Mouse (Mus musculus) thymus, adult 2 months (tissue): ENCODE measurements around the gene Olfr128. TPM values are rescaled to one million over a fixed set of nuclear protein-coding genes. Genes with fewer than 3 reads are reported as not detected.
"Not testable (repeated sequence)": the region's sequence is repeated elsewhere in the genome, so short reads cannot be mapped to it uniquely, and the experiment has no call there.

Source experiments
- DNase-seq: peaks from one replicate; pipeline ENCODE4 v3.0.0; 2021
- H3K27ac ChIP-seq: fragments of 200-500 bp; 2 replicates; pipeline ENCODE4 v1.5.1; 2012; ENCODE audit warnings: low read length, control low read depth; ENCODE audit not compliant: control insufficient read depth, insufficient read depth
- H3K27me3 ChIP-seq: fragments of 200-500 bp; 2 replicates; pipeline ENCODE4 v1.6.1; 2012; ENCODE audit warnings: mild to moderate bottlenecking, low read length, moderate library complexity, mixed read lengths; ENCODE audit not compliant: control insufficient read depth, insufficient read depth
- H3K36me3 ChIP-seq: fragments of 200-500 bp; 2 replicates; pipeline ENCODE4 v1.6.1; 2012; ENCODE audit warnings: mild to moderate bottlenecking, low read length, moderate library complexity; ENCODE audit not compliant: control insufficient read depth, insufficient read depth
- H3K4me1 ChIP-seq: fragments of 200-500 bp; replicated peaks from 2 replicates; pipeline ENCODE4 v1.6.1; 2012; ENCODE audit warnings: low read length; ENCODE audit not compliant: control insufficient read depth, insufficient read depth
- H3K4me3 ChIP-seq: fragments of 200-500 bp; 2 replicates; pipeline ENCODE4 v1.5.1; 2012; ENCODE audit warnings: mild to moderate bottlenecking, low read length, control low read depth, moderate library complexity; ENCODE audit not compliant: control insufficient read depth, insufficient read depth
- CTCF ChIP-seq: fragments of 200-500 bp; IDR thresholded peaks from 2 replicates; pipeline ENCODE4 v1.5.1; 2012; ENCODE audit warnings: mild to moderate bottlenecking, control low read depth, low read length, moderate library complexity, borderline replicate concordance; ENCODE audit not compliant: control insufficient read depth, poor library complexity, insufficient read depth; ENCODE audit errors: extremely low read depth
- POLR2A ChIP-seq: fragments of 200-500 bp; IDR thresholded peaks from 2 replicates; pipeline ENCODE4 v1.6.1; 2012; ENCODE audit warnings: mild to moderate bottlenecking, low read length, control low read depth, moderate library complexity; ENCODE audit not compliant: control insufficient read depth, poor library complexity, insufficient read depth; ENCODE audit errors: extremely low read depth
- WGBS: fragments of 180-500 bp; shearing (Covaris S2); methylation state at CpG from one replicate; pipeline ENCODE4 v1.1.7; 2018; 5-methylcytosine and 5-hydroxymethylcytosine counted together
- polyA plus RNA-seq: library from polyadenylated mRNA; depleted of rRNA; stranded (reverse); fragments of >200 nt; gene quantifications from 2 replicates; pipeline ENCODE4 v1.2.3, GENCODE M21; 2012; rRNA removed

Gene Olfr128
- not detected in 2 replicates for polyA plus RNA-seq

DNA sequence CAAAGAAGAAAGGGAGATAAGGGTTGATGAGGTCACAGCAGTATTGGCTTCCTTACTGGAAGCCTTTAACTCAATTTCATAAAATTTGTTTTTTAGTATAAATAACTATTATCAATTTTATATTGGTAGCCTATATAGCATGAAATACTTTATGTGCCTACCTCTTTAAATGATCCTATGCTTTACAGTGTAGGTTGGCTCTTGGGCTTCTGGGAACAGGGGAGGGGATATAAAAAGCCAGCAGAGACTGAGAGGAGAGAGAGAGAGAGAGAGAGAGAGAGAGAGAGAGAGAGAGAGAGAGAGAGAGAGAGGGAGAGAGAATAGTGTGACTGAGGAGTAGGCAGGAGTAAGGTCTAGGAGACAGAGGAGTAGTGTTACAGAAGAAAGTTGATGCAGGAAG lies at the start of gene Olfr128:
Olfr128 (plus strand) TSS at position 301 of the 400 bp plus-strand sequence.
- H3K36me3 ChIP-seq: no peaks in the 10 kb centered on the region
- no peak for DNase-seq
- H3K4me1 ChIP-seq: no peaks in the 10 kb centered on the region
- no peaks in the 10 kb centered on the region for H3K27me3 ChIP-seq
- H3K27ac ChIP-seq: no peak within 1 kb of the TSS
- H3K4me3 ChIP-seq: no peak within 1 kb of the TSS
- TF ChIP-seq CTCF (no peak), POLR2A (no peak)

- no peak for DNase-seq
- TF ChIP-seq POLR2A (no peak), CTCF (no peak)
- Histone ChIP-seq H3K27me3 (no peaks in the 10 kb centered on the region), H3K4me1 (no peaks in the 10 kb centered on the region), H3K27ac (no peak overlapping the region), H3K4me3 (no peak overlapping the region), H3K36me3 (no peaks in the 10 kb centered on the region)
- WGBS: 81% methylated on average over 3 of the region's 3 CpGs
These were observed 46.5 kb upstream of the Olfr128 start for GRCm38 (mm10) chr17:37873830-37874229.

DNA sequence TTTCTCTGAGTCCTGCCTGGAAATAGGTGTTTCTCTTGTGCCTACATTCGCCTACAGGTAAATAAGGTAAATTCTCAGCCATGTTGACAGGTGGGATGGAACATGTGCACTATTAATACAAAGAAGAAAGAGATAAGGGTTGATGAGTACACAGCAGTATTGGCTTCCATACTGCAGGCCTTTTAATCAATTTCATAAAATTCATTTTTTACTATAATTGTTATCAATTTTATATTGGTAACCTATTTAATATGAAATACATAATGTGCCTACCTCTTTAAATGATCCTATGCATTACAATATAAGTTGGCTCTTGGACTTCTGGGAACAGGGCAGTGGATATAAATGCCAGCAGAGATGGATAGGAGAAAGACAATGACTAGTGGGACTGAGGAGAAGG lies 20.2 kb upstream of the Olfr128 start, which contains the start of gene Olfr127:
Olfr127 (plus strand) TSS at position 301 of the 400 bp plus-strand sequence.
- H3K4me3 ChIP-seq: no peak within 1 kb of the TSS
- H3K27me3 ChIP-seq: no peaks in the 10 kb centered on the region
- no peak within 1 kb of the TSS for H3K27ac ChIP-seq
- TF ChIP-seq POLR2A: no peak
- H3K36me3 ChIP-seq: no peaks in the 10 kb centered on the region
- DNase-seq: no peak
- WGBS: 75% methylated on average over 1 of the region's 1 CpGs
- H3K4me1 ChIP-seq: no peaks in the 10 kb centered on the region

- not testable (repeated sequence) for H3K4me3 ChIP-seq, H3K36me3 ChIP-seq, H3K27me3 ChIP-seq, H3K27ac ChIP-seq, DNase-seq, H3K4me1 ChIP-seq
- WGBS: 79% methylated on average over 8 of the region's 8 CpGs
These were observed 13.5 kb upstream of the Olfr128 start for GRCm38 (mm10) chr17:37906821-37907220.

GRCm38 (mm10) chr17:37952979-37953378 lies 32.6 kb downstream of the Olfr128 start, which contains the start of gene Olfr761:
TSS of gene Olfr761 (minus strand) at chr17:37953079.
- whole genome bisulfite sequencing: 71% methylated on average over 2 of the region's 2 CpGs
- no peak within 1 kb of the TSS for H3K4me3 ChIP-seq
- DNase-seq: no peak
- TF ChIP-seq CTCF (no peak), POLR2A (no peak)
- no peaks in the 10 kb centered on the region for H3K4me1 ChIP-seq
- H3K27ac ChIP-seq: no peak within 1 kb of the TSS
- H3K36me3 ChIP-seq: no peaks in the 10 kb centered on the region
- H3K27me3 ChIP-seq: no peaks in the 10 kb centered on the region

DNA sequence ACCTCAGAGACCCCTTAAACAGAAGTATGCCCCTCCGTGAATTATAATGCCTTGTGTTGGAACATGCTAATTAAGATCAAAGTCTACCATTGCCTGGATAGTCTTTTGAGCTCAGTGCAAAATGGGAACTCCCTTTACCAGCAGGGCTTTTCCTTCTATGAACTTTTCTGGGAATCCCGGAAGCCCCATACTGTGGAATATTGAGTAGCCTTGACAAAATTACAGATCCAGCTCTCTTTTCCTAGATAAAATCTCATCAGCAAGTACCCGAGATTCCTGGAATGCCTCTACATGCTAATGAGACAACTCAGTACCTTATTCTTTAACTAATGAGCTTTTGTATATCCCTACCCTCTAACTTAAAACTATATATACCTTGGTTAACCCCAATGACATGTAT lies 53.2 kb downstream of the Olfr128 start:
- H3K4me3 ChIP-seq: no peak overlapping the region
- H3K27me3 ChIP-seq: no peaks in the 10 kb centered on the region
- H3K36me3 ChIP-seq: no peaks in the 10 kb centered on the region
- WGBS: 91% methylated on average over 3 of the region's 3 CpGs
- H3K4me1 ChIP-seq: no peaks in the 10 kb centered on the region
- TF ChIP-seq POLR2A (no peak), CTCF (no peak)
- no peak for DNase-seq
- H3K27ac ChIP-seq: no peak overlapping the region

Other genes with a start within 250 kb of the Olfr128 start
- not detected in 2 replicates for gene Olfr119, start 224.0 kb upstream of the Olfr128 start, polyA plus RNA-seq
- not detected in 2 replicates for gene Olfr120, start 198.7 kb upstream of the Olfr128 start, polyA plus RNA-seq
- not detected in 2 replicates for gene Olfr121, start 171.7 kb upstream of the Olfr128 start, polyA plus RNA-seq
- gene Olfr122, start 151.9 kb upstream of the Olfr128 start, polyA plus RNA-seq: not detected in 2 replicates
- not detected in 2 replicates for gene Olfr123, start 127.0 kb upstream of the Olfr128 start, polyA plus RNA-seq
- not detected in 2 replicates for gene Olfr124, start 120.7 kb upstream of the Olfr128 start, polyA plus RNA-seq
- not detected in 2 replicates for gene Olfr125, start 87.6 kb upstream of the Olfr128 start, polyA plus RNA-seq
- not detected in 2 replicates for gene Olfr126, start 73.1 kb upstream of the Olfr128 start, polyA plus RNA-seq
- 0.09 TPM in 1 of 2 replicates, not detected in the other for gene Olfr127, start 20.1 kb upstream of the Olfr128 start, polyA plus RNA-seq
- not detected in 2 replicates for gene Olfr761, start 32.5 kb downstream of the Olfr128 start, polyA plus RNA-seq
- gene Olfr129, start 139.5 kb downstream of the Olfr128 start, polyA plus RNA-seq: 0.03 TPM in 1 of 2 replicates, not detected in the other
- gene Olfr130, start 143.4 kb downstream of the Olfr128 start, polyA plus RNA-seq: not detected in 2 replicates
- gene Olfr131, start 168.1 kb downstream of the Olfr128 start, polyA plus RNA-seq: not detected in 2 replicates
- gene Olfr132, start 214.0 kb downstream of the Olfr128 start, polyA plus RNA-seq: not detected in 2 replicates
- not detected in 2 replicates for gene Olfr133, start 224.7 kb downstream of the Olfr128 start, polyA plus RNA-seq